11 mouse cellular contexts compared by ENCODE assay signal in genomic region chr19:31114690-31115089, GRCm38 (mm10). TPM values are rescaled to one million over a fixed set of nuclear protein-coding genes. Genes with fewer than 3 reads are reported as not detected.
DNase-seq lines count a peak whose midpoint lies in the region; ATAC-seq and TF ChIP-seq lines count a peak whose summit lies in the region.
"Had no signal": no experiment of that assay in that cellular context is flagged by ENCODE, and none has a peak within 500 bp of the region (broad histone marks: within the 10 kb centered on the region; RNA-seq: fewer than 3 reads in every experiment).

No protein-coding gene starts in this region.

- peak; percentile 27; the same call in 1 of the 2 replicates for ATAC-seq in hindbrain, embryonic 14.5 days (ENCODE audit: low FRiP score)
- ATAC-seq in hindbrain, embryonic 11.5 days (ENCODE audit: low FRiP score): no peak
- ATAC-seq in neural tube, embryonic 15.5 days (ENCODE audit: low FRiP score): peak; percentile 45; the same call in 1 of the 2 replicates
- ATAC-seq in stomach, postnatal 0 days (ENCODE audit: low FRiP score, low TSS enrichment): no peak
- no peak for ATAC-seq in intestine, embryonic 16.5 days
- no peak for ATAC-seq in inflammation-experienced regulatory T-cells, adult 6 months

- 41% methylated on average over 4 of the region's 4 CpGs for WGBS in hindbrain, embryonic 14.5 days
- WGBS in hindbrain, embryonic 11.5 days: 62% methylated on average over 4 of the region's 4 CpGs
- 13% methylated on average over 4 of the region's 4 CpGs for WGBS in neural tube, embryonic 15.5 days
- 28% methylated on average over 4 of the region's 4 CpGs for WGBS in stomach, postnatal 0 days
- 43% methylated on average over 4 of the region's 4 CpGs for whole genome bisulfite sequencing in intestine, embryonic 16.5 days

- H3K9ac ChIP-seq in hindbrain, embryonic 14.5 days: no peak overlapping the region
- H3K9ac ChIP-seq in hindbrain, embryonic 11.5 days (ENCODE audit: low read depth, low read length): no peak overlapping the region
- no peak overlapping the region for H3K9ac ChIP-seq in neural tube, embryonic 15.5 days (replicated peaks)
- no peak overlapping the region for H3K9ac ChIP-seq in stomach, postnatal 0 days (ENCODE audit: low read length)
- H3K9ac ChIP-seq in intestine, embryonic 16.5 days (ENCODE audit: low read depth, low read length): no peak overlapping the region
- H3K9ac ChIP-seq: stomach, embryonic 15.5 days had no signal

- no peaks in the 10 kb centered on the region for H3K4me1 ChIP-seq in hindbrain, embryonic 14.5 days (replicated peaks; ENCODE audit: control insufficient read depth, insufficient read depth, low read length)
- H3K4me1 ChIP-seq in hindbrain, embryonic 11.5 days (replicated peaks; ENCODE audit: control insufficient read depth, insufficient read depth, low read length): no peaks in the 10 kb centered on the region
- H3K4me1 ChIP-seq in neural tube, embryonic 15.5 days: peaks cover 3% of the 10 kb centered on the region; the same call in 1 of the 2 replicates
- H3K4me1 ChIP-seq in stomach, postnatal 0 days (replicated peaks; ENCODE audit: control insufficient read depth, insufficient read depth): no peaks in the 10 kb centered on the region
- no peaks in the 10 kb centered on the region for H3K4me1 ChIP-seq in intestine, embryonic 16.5 days (ENCODE audit: control insufficient read depth, insufficient read depth, low read length)
- H3K4me1 ChIP-seq: stomach, embryonic 15.5 days had no signal

- no peak for TF ChIP-seq POLR2A in brain, embryonic 14.5 days (IDR thresholded peaks at IDR 0.05; ENCODE audit: borderline replicate concordance, extremely low read depth, insufficient read depth, insufficient read length, poor library complexity, severe bottlenecking)

- TF ChIP-seq CTCF in brain, embryonic 14.5 days (IDR thresholded peaks at IDR 0.05; ENCODE audit: borderline replicate concordance, extremely low read depth, insufficient read depth, insufficient read length): no peak
- TF ChIP-seq CTCF in stomach, postnatal 0 days (IDR thresholded peaks at IDR 0.05; ENCODE audit: low read depth): no peak

- H3K4me2 ChIP-seq in hindbrain, embryonic 14.5 days (replicated peaks): no peak overlapping the region
- H3K4me2 ChIP-seq in hindbrain, embryonic 11.5 days (replicated peaks; ENCODE audit: low read depth, low read length): no peak overlapping the region
- H3K4me2 ChIP-seq in neural tube, embryonic 15.5 days: no peak overlapping the region
- no peak overlapping the region for H3K4me2 ChIP-seq in stomach, postnatal 0 days (replicated peaks; ENCODE audit: low read depth)
- H3K4me2 ChIP-seq in intestine, embryonic 16.5 days (ENCODE audit: low read depth, low read length): no peak overlapping the region
- H3K4me2 ChIP-seq: stomach, embryonic 15.5 days had no signal

- H3K4me3 ChIP-seq in hindbrain, embryonic 14.5 days (replicated peaks; ENCODE audit: low read length): no peak overlapping the region
- H3K4me3 ChIP-seq in hindbrain, embryonic 11.5 days (ENCODE audit: low read depth, low read length): no peak overlapping the region
- no peak overlapping the region for H3K4me3 ChIP-seq in neural tube, embryonic 15.5 days (replicated peaks)
- no peak overlapping the region for H3K4me3 ChIP-seq in stomach, postnatal 0 days (ENCODE audit: low read depth, low read length)
- no peak overlapping the region for H3K4me3 ChIP-seq in intestine, embryonic 16.5 days (ENCODE audit: low read length)
- H3K4me3 ChIP-seq: stomach, embryonic 15.5 days had no signal

- no peaks in the 10 kb centered on the region for H3K9me3 ChIP-seq in hindbrain, embryonic 14.5 days (ENCODE audit: control insufficient read depth, low read length)
- no peaks in the 10 kb centered on the region for H3K9me3 ChIP-seq in hindbrain, embryonic 11.5 days (ENCODE audit: control insufficient read depth, low read length)
- H3K9me3 ChIP-seq in neural tube, embryonic 15.5 days (replicated peaks): no peaks in the 10 kb centered on the region
- no peaks in the 10 kb centered on the region for H3K9me3 ChIP-seq in stomach, postnatal 0 days (ENCODE audit: control insufficient read depth, low read length)
- no peaks in the 10 kb centered on the region for H3K9me3 ChIP-seq in intestine, embryonic 16.5 days (ENCODE audit: control insufficient read depth, low read length)
- H3K9me3 ChIP-seq: G1E; stomach, embryonic 15.5 days had no signal

- no peak for DNase-seq in hindbrain, embryonic 14.5 days (ENCODE audit: low spot score)
- DNase-seq in hindbrain, embryonic 11.5 days (ENCODE audit: low spot score): no peak
- peak; percentile 88 for DNase-seq in brain, embryonic 14.5 days (ENCODE audit: low read depth)
- peak; percentile 42 for DNase-seq in kidney, postnatal 10 days
- DNase-seq in stomach, postnatal 0 days (ENCODE audit: low spot score): no peak
- DNase-seq: heart, adult 18-20 months had no signal

- no peak for TF ChIP-seq EP300 in stomach, postnatal 0 days (optimal IDR thresholded peaks at IDR 0.05)

- H3K27me3 ChIP-seq in hindbrain, embryonic 14.5 days (ENCODE audit: control insufficient read depth, insufficient read depth, low read length): no peaks in the 10 kb centered on the region
- H3K27me3 ChIP-seq in hindbrain, embryonic 11.5 days (ENCODE audit: control insufficient read depth, insufficient read depth, low read length): no peaks in the 10 kb centered on the region
- H3K27me3 ChIP-seq in neural tube, embryonic 15.5 days (replicated peaks): no peaks in the 10 kb centered on the region
- H3K27me3 ChIP-seq in stomach, postnatal 0 days (ENCODE audit: control insufficient read depth, insufficient read depth, low read length): no peaks in the 10 kb centered on the region
- no peaks in the 10 kb centered on the region for H3K27me3 ChIP-seq in intestine, embryonic 16.5 days (replicated peaks; ENCODE audit: control insufficient read depth, insufficient read depth, low read length)
- H3K27me3 ChIP-seq: stomach, embryonic 15.5 days had no signal

- no peaks in the 10 kb centered on the region for H3K36me3 ChIP-seq in hindbrain, embryonic 14.5 days (replicated peaks; ENCODE audit: control insufficient read depth, insufficient read depth)
- H3K36me3 ChIP-seq in hindbrain, embryonic 11.5 days (ENCODE audit: control insufficient read depth, insufficient read depth, low read length): no peaks in the 10 kb centered on the region
- H3K36me3 ChIP-seq in neural tube, embryonic 15.5 days: no peaks in the 10 kb centered on the region
- H3K36me3 ChIP-seq in stomach, postnatal 0 days (ENCODE audit: control insufficient read depth, insufficient read depth, low read length): no peaks in the 10 kb centered on the region
- H3K36me3 ChIP-seq in intestine, embryonic 16.5 days (ENCODE audit: control insufficient read depth, insufficient read depth, low read length): no peaks in the 10 kb centered on the region
- H3K36me3 ChIP-seq: G1E; stomach, embryonic 15.5 days had no signal

- no peak overlapping the region for H3K27ac ChIP-seq in hindbrain, embryonic 14.5 days
- H3K27ac ChIP-seq in hindbrain, embryonic 11.5 days (ENCODE audit: low read depth, low read length): no peak overlapping the region
- H3K27ac ChIP-seq in neural tube, embryonic 15.5 days (replicated peaks): no peak overlapping the region
- H3K27ac ChIP-seq in stomach, postnatal 0 days (replicated peaks): no peak overlapping the region
- no peak overlapping the region for H3K27ac ChIP-seq in intestine, embryonic 16.5 days (ENCODE audit: low read length)
- H3K27ac ChIP-seq: stomach, embryonic 15.5 days had no signal

RNA-seq across cellular contexts. Expression of gene Cstf2t, which starts 32.1 kb away (rescaled TPM):
- 56.9 and 60.5 TPM in 2 replicates for polyA plus RNA-seq in hindbrain, embryonic 14.5 days (2014; fragmentation: Nextera tagmentation; extraction: Ambion mirVana)
- polyA plus RNA-seq in hindbrain, embryonic 11.5 days (2014; fragmentation: Nextera tagmentation; extraction: Ambion mirVana): 45.3 and 51.0 TPM in 2 replicates
- 36.7 and 46.7 TPM in 2 replicates for polyA plus RNA-seq in brain, embryonic 14.5 days (2012; rRNA removed)
- 65.4 and 72.7 TPM in 2 replicates for polyA plus RNA-seq in neural tube, embryonic 15.5 days (2015; fragmentation: Nextera tagmentation; extraction: Ambion mirVana)
- 17.3 and 19.2 TPM in 2 replicates for polyA plus RNA-seq in stomach, postnatal 0 days (2015; fragmentation: Nextera tagmentation; extraction: Ambion mirVana)
- polyA plus RNA-seq in intestine, embryonic 16.5 days (2015; fragmentation: Nextera tagmentation; extraction: Ambion mirVana): 26.4 and 28.8 TPM in 2 replicates
- 10 to 100 TPM; 14.3 to 16.2 (median 15.9) TPM for polyA plus RNA-seq in inflammation-experienced regulatory T-cells, adult 6 months (2017; shearing (Covaris generic))

Comparison
In these comparisons a context has a peak if more than half of its experiments do, and no peak if none do; other contexts are left out.
1. ATAC-seq: peak in hindbrain, embryonic 14.5 days (single experiment) and neural tube, embryonic 15.5 days (single experiment); none in hindbrain, embryonic 11.5 days (single experiment), stomach, postnatal 0 days (single experiment), intestine, embryonic 16.5 days (single experiment) and inflammation-experienced regulatory T-cells, adult 6 months (single experiment).
2. DNase-seq: peak in brain, embryonic 14.5 days (single experiment) and kidney, postnatal 10 days (single experiment); none in hindbrain, embryonic 14.5 days (single experiment), hindbrain, embryonic 11.5 days (single experiment) and stomach, postnatal 0 days (single experiment).